Mouse (Mus musculus) cerebellum, adult 11 months (tissue): ENCODE results near the gene Pmp22.

Experiments
- DNase-seq: peaks from one replicate; pipeline ENCODE4 v3.0.0; 2022

Gene Pmp22

DNA sequence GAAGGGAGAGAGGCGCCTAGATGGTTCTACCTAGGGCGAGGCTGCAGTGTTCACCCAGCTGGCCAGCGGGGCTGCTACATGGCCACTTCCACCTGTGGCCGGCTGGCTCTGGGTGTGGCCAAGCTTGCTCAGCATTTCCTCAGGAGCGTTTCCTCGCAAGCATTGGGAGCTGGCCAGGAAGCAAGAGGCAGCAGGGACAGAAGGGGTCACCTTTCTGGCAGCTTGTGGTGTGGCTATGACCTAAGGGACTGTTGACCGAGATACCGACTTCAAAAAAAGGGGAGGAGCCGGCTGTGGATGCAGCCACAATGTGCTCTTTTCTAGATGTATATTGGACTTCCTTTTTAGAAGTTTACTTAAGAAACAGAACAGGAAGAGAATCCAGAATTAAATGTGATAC, 593 bp downstream of the Pmp22 start:
- DNase-seq, result no peak

DNA sequence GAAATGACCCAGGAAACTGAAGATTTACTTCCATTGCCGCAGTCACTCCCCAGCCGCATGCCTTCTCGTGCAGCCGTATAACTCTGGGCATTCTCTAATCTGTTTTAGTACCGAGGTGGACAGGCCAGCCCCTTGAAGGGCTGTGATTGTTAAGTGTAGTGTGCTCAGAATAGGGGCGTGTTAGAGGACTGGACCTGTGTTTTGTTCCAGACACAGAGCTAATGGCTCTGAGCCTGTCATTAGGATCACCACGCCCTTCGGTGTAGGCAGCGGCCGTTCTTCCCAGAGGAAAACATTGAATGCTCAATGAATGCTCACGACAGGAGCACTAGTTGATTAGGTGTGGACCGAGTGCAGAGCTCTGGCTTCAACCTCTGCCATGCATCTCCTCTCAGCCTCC, 1.1 kb downstream of the Pmp22 start:
- DNase-seq, result no peak

DNA sequence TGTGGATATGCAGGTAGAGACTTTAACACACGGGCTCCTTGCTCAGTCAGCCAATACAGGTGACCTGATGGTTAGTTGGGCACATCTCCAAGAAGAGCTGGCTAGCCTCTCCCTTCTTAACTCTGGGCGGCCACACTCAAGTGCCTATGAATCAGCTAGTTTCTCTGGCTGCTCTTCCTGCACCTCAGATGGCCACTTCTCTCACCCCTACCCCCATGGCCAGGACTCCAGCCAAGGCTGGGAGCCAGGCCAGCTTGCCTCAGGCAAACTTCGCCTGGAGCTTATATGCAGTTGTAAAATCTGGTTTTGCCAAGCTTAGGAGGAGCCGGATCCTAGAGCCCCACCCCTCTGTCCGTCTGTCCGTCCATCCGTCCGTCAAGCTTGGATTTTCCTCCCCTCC, 1.7 kb downstream of the Pmp22 start:
- peak; percentile 50 for DNase-seq

DNA sequence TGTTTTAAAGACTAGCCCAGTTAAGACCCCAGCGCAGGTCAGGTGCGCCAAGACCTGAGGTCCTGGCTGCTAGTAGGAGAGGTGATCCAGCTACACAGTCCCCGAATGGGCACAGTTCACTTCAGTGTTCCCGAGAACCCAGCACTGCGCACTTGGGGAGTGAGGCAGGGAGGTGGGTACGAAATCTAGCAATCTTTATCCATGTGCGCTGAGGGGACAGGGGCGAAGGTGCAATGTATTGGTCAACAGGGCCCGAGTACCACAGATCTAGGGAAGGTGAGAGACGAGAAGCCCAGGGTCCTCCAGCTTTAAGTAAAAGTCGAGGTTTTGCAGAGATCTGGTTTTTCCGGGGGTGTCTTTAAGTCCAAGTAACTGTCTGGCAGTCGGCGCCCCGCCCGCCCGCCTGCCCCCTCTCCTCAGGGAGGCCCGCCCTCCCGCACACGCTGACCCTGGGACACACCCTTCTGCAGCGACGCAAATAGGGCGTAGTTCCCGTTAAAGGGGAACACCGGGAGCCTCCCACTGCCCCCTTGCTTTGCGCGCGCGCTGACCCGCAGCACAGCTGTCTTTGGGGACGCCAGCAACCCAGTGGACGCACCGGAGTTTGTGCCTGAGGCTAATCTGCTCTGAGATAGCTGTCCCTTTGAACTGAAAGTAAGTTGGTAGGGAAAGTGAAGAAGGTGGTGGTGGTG, 2.4 kb downstream of the Pmp22 start:
- no peak for DNase-seq

DNA sequence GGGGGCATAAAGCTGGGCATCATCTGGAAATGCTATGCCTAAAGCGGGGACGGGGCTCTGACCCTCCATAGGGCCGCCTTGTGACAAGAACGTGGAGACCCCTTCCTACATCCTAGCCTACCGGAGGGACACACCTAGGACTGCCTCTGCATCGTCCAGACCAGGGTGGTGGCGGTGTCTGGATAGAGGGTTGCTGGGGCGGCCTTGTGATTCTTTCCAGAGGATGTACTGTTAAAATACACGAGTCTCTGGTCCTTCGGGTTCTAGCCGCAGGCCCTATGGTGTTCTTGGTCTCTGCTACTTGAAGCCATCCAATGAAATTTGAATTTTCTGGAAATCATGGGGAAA, 2.9 kb downstream of the Pmp22 start:
- no peak for DNase-seq

DNA sequence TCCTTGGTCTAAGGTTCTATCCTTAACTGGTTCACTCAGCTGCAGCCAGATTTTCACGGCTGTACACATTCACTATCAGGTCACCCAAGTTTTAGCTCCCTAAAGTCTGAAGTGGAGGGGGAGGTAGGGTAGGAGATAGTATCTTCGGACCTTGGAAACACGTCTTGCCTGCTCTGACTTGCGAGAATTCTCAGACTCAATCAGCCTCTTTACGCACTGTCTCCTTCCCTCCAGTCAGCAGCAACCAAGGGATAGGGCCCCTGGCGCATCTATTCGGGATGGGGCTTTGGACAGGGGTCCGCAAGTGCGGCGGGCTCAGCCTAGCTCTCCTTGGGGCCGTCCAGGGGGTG, 3.3 kb downstream of the Pmp22 start:
- DNase-seq, result no peak

DNA sequence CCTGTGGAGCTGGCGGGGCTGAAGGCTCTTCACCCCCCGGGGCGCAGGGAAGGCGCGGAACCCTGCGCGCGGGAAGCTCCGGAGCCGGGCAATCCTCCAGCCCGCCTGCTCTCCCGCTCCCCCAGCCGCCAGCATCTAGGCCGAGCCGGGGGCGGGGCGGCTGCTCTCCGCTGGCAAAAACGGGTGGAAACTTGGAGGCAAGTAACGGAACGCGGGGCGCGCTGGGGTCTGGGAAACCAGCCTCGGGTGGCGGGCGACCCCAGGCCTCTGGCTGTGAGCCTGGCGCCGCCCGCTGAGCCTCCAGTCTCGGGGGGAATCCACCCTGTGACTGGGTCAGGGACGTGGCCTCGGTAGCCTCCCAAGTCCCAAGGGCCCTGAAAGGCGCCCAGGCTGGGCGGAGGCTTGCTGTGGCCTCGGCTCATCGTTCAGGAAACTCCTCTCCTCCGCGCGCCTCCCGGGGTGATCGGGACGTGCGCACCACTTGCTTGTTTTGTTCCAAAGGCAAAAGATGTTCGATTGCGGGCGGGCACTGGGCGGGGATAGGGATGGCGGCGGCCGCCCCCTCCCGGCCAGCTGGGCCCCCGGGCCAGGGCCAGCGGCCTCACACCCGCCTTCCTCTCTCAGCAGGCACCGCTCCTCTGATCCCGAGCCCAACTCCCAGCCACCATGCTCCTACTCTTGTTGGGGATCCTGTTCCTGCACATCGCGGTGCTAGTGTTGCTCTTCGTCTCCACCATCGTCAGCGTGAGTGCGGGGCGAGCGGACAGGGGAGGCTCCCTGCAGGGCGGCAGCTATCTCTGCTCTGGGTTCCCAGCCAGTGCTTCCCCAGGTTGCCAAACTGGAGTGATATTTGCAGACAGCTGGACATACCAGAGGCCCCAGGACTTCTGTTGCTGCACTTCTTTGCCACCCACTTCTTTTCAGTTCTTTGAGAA, 4.0 kb downstream of the Pmp22 start:
- DNase-seq, result peak; percentile 27

DNA sequence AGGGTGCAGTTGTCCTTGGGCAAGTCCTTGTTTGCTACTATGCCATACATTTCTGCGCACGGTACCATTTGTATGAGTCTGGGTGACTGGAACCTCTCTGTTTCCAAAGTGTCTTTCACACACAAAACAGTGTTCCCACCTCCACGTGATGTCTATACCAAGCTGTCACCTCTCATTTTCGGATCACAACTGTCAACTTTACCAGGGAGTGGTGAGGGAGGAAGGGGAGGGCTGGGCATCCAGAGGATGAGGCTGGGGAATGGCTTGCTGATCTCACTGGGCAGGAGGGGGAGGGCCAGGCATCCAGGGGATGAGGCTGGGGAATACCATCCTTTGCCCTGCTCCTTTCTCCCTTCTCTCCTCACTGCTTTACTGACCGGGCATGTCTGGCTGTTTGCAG, 5.2 kb downstream of the Pmp22 start:
- DNase-seq, result no peak

DNA sequence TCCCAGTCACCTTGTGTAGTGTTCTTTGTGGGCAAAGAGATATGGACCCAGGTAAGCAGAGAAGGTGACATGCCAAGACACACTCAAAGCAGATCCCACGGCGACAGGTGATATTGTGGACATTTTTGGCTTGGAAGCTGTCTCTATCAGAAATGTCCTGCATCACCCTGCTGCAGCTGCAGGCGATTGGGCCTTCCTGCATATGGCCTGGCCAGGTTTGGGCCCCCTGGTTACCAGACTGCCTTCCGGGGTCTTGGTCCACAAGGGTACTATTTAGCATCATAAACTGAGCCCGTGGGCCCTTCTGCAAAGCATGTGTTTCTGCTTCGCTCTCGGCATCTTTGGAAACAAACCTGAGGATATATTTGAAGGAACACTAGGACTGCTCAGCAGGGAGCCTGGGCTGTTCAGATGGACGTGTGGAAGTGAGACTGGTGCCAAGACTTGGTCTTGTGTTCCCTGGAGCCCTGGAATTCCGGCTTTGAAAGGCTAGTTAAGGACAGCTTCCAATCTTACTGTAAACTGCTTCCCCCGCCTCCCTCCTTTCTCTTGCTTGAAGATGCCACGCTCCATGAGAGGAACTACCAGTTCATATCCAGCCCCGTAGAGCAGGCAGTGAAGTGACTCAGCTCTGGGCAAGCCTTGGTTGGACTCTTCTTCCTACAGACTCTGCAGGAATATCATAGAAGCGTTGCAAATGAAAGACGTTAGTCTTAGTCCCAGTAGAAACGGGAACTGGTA, 6.1 kb downstream of the Pmp22 start:
- no peak for DNase-seq

DNA sequence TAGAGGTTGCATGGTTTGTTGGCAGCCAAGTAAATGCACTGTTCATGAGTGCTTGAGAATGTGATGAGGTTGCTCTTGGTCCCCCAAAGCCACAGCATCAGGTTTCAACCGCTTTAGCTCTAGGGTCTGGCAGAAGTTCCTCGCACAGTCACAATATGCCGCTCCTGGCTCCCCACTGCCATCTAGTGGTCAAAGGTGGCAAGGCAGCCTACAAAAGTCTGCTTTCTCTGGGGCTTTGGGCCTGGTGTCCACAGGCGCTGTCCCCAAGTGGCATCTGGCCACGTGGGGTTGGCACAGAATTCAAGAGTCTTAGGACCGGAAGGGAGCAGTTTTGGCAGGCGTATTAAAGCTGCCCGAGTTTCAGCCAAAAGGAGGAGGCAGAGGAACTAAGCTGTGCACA, 6.8 kb downstream of the Pmp22 start:
- DNase-seq, result peak; percentile 81

DNA sequence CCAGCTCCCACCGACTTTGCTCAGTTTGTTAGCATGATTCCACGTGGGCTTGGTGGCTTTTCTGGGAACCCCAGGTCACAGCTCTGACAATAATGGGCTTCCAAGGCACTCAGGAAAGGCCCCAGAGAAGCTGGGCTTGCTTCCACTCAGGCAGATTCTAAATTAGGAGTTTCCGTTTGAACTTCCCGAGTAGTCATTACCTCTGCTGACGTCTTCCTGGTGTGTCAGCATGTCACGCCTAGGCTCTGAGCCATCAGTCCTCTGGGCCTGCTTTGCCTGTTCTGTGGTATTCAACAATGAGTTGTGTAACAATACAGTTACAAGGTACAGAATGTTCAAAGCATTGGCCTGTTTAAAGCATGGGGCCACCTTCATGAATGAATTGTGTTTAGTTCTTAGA, 7.4 kb downstream of the Pmp22 start:
- no peak for DNase-seq

DNA sequence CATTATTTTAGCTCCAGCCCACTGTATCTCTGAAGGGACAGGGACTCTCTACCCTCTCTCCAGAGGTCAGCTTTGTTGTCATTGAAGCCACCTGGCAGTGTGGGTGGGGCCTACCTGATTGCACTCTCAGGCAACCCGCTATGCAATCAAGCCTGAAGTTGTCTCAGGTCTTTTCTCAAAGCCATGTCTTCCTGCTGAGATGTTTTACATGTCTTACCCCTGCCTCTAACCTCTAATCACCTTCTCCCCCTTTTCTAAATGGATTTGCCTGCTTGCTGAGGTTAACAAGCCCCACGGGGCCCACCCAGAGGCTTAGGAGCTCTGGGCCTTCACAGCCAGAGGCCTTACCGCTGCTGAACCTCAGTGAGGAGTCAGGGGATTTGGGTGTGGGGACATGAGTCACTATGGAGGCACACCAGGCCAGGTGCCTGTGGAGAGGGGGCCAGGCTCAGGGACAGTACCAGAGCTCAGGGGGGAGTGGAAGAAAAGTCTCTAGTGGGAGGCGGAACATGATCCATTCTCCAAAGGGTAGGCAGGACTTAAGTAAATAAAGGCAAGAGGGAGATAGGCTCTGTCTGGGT, 8.1 kb downstream of the Pmp22 start:
- DNase-seq, result no peak

DNA sequence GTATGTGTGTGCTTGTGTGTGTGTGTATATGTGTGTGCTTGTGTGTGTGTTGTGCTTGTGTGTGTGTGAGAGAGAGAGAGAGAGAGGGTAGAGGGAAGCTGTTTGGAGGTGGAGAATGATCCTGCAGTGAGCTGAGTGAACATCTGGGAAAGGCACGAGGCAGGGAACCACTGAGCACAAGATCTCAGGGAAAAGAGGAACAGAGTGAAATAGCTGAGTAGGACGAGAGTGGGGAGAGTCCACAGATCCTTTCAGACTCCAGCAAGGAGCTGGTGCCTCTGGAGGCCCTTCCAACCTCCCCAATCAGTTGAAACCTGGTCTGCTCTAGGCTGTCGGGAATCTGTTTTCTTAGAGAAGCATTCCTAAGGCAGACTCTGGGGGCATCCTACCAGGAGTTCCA, 10.0 kb downstream of the Pmp22 start:
- DNase-seq, result no peak

DNA sequence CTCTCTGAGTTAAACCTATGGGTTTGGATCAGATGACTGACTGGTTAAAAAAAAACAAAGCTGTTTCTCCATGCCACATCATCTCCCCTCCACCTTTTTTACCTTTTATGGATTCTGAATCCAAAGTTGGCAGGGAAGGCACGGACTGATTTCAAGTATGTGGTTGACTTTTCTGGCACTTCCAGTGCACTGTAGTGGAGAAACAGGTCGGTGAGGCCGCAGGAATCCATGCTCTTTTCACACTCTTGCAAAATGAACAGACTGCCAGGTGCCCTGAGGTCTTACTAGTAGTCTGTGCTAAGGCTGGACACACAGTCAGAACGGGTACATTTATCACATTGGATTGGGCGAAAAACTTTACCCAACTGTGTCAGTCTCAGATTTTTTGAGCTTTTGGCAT, 13.5 kb downstream of the Pmp22 start:
- no peak for DNase-seq

DNA sequence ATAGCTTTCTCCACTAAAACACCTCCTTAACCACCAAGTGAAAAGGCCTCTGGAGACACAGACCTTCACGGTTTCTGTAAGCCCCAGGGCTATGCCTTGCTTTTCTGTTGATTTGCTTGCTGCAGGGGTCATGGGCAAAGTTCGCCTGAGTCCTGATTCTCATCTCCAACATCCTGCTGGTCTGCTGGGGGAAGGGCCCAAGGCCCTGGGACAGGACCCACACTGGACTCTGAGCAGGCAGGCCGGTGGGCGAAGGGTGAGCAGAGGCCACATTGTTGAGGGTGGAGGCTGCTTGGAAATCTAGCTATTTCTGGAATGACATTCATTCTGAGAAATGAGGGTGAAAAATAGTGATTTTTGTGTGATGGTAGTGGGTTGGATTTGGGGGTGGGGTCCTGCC, 14.0 kb downstream of the Pmp22 start:
- no peak for DNase-seq

DNA sequence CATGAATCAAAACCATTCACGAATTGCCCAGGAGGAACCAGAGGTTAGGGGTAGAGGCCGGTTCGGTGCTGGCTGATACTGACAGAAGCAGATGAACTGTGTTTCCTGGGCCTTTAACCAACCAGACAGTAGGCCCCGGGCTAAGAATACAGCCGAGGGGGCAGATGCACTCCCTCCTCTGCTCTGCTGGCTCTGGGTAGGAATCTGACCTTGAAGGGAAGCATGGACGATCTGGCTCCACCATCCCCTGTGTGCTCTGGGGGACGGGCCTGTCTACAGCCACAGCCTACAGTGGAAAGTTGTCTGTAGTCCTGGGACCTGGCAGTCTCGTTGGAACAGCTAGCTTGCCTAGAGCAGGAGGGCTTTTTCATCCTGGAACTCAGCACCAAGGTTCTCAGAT, 14.7 kb downstream of the Pmp22 start:
- DNase-seq, result no peak

DNA sequence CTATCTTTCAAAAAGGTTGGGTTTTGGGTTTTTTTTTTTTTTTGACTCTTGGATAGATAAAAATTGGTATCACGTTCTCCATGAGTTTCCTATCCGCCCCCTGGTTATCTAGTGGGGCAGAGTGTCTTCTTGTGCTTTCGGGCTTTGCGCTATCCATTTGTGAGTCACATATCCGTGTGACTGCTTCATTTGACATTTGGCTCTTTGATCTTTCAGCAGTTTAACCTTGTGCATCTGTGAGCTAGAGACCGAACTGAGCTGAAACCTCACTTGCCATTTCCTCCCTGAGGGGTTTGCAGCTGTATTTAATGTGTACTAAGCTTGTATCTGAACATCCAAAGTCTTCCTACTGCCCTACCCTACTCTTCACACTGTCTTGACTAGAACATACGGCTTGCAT, 17.8 kb downstream of the Pmp22 start:
- DNase-seq, result no peak

DNA sequence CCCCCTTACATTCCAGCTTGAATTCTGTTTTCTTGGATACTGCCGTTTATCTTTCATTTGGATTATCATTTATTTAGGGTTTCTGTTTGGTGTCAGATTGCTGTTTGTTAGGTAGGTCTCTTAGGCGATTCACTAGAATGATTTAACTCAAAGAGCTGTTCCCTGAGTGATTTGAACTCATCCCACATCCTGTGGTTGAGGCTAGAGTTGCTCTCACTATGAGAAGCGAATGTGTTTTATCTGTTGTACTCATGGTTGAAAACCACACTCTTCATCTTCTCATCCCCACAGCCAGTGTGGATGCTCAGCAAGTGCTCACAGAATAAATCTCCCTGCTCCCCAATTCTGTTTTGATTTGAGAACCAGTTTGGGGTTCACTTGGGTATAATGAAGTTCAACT, 19.5 kb downstream of the Pmp22 start:
- no peak for DNase-seq

DNA sequence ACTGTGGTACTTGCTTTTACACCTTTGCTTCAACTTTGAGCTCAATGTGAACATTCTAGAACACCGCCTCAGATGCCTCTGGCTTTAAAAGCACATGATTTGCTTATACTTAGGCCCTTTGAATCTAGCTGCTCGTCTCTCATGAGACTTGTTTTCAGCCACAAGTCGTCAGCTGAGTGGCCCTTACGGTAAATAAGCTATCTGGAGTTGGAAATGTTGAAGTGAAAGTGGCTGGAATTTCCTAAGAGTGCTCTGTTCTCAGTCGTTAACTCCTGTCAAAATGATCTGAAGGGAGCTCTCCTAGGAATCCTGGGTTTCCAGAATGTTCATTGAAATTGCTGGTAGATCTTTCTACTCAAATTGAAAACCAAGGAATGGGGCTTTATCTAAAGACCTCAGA, 23.1 kb downstream of the Pmp22 start:
- DNase-seq, result no peak

DNA sequence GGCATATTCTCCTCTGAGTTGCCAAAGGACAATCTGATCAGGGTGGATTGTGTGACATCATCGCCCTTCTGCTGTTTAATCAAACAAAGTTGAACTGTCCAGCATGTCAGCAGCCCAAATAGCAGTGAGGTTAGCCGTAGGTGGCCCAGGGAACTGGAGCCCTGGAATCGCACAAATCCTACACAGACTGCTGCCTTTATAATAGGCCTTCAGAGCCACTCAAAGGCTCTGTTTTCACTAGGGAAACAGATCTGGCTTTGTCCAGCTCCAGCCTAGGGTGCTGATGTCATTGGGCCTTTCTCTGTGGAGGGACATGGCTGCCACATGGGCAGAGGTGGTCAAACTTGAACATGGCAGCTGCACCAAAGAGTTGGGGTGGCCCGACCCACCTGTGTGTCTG, 28.3 kb downstream of the Pmp22 start:
- no peak for DNase-seq

DNA sequence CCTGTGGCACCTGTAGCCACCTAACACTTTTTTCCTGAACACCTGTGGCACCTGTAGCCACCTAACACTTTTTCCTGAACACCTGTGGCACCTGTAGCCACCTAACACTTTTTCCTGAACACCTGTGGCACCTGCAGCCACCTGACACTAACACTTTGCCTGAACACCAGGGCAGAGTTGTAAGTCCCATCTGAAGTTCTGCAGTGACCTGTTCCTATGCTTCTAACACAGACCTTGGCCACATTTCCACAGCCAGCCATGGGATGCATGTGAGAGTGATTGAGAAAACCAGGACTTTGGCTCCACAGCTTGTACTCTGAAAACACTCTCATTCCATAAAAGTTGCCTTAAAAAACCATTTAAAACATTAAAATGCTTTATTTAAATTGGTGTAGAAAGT, 32.1 kb downstream of the Pmp22 start:
- no peak for DNase-seq

DNA sequence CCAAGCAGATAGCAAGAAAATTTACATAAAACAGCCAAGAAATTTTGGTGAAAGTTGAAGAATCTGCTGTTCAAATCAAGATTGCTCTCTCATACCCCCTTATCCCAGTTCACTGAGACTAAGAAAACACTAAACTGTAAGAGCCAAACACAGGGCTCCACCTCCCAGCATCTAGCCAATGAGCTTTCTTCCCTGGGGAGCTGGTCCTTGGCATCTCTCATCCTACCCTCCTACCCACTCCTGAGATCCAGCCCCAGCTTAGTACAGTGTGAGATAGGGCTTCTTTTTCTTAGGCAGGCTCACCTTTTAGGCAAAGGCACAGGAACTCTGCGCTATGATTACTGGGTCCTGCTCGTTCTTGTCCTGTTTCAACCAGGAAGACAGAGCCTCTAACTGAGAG, 34.0 kb downstream of the Pmp22 start:
- no peak for DNase-seq

DNA sequence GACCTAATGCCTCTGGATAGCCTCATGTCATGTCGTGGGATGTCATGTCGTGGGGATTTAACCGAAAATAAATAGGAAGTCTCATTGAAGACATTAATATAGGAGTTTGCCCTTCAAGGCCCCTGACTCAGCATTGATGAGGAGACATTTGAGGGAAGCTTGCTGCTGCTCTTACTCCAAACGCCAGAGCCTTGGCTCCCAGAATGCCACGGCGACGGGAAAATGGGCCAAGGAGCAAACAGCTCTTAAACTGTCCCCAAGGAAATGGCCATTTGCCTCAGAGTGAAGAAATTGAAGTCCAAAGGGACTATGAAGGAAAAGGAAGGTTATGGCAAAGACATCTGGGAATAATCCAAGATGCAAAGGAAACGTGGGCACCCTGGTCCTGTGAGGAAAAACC, 34.8 kb downstream of the Pmp22 start:
- DNase-seq, result no peak
